Mouse (Mus musculus) midbrain, embryonic 12.5 days (tissue): ENCODE measurements at regions not wholly inside any gene's neighbourhood (a gene's known extent, or its start where the extent isn't known, plus 50 kb on each side); places are given as distances from the start of the nearest gene placed in this dataset.

Experiments used
- ATAC-seq: fragments of 200-750 bp; cut with Nextera tagmentation; 2 replicates; pipeline ENCODE4 v1.8.0; 2017; ENCODE audit warnings: low read depth, moderate TSS enrichment, moderate library complexity; ENCODE audit not compliant: low FRiP score
- H3K27ac ChIP-seq: fragments of 300-500 bp; sonication (generic); replicated peaks from 2 replicates; pipeline ENCODE4 v1.5.1; 2016; ENCODE audit warnings: mild to moderate bottlenecking
- H3K27me3 ChIP-seq: fragments of 300-500 bp; sonication (generic); 2 replicates; pipeline ENCODE4 v1.6.1; 2016; ENCODE audit warnings: mild to moderate bottlenecking
- H3K36me3 ChIP-seq: fragments of 300-500 bp; sonication (generic); 2 replicates; pipeline ENCODE4 v1.6.1; 2016
- H3K4me1 ChIP-seq: fragments of 300-500 bp; sonication (generic); 2 replicates; pipeline ENCODE4 v1.6.1; 2016
- H3K4me2 ChIP-seq: fragments of 300-500 bp; sonication (generic); replicated peaks from 2 replicates; pipeline ENCODE4 v1.6.1; 2016; ENCODE audit warnings: mild to moderate bottlenecking, moderate library complexity
- H3K4me3 ChIP-seq: fragments of 300-500 bp; sonication (generic); 2 replicates; pipeline ENCODE4 v1.5.1; 2016; ENCODE audit warnings: mild to moderate bottlenecking
- H3K9ac ChIP-seq: fragments of 300-500 bp; sonication (generic); replicated peaks from 2 replicates; pipeline ENCODE4 v1.6.1; 2016; ENCODE audit warnings: mild to moderate bottlenecking, moderate library complexity
- H3K9me3 ChIP-seq: fragments of 300-500 bp; sonication (generic); 2 replicates; pipeline ENCODE4 v1.6.1; 2016; ENCODE audit warnings: mild to moderate bottlenecking
- WGBS: fragments of 180-500 bp; shearing (Covaris S2); methylation state at CpG from one replicate; pipeline ENCODE4 v1.1.7; 2016; 5-methylcytosine and 5-hydroxymethylcytosine counted together

- no peaks in the 10 kb centered on the region for H3K9me3 ChIP-seq
- no peak overlapping the region for H3K4me3 ChIP-seq
- no peak overlapping the region for H3K27ac ChIP-seq
- H3K4me1 ChIP-seq, result no peaks in the 10 kb centered on the region
- 78% methylated on average over 6 of the region's 6 CpGs for WGBS
- H3K27me3 ChIP-seq, result no peaks in the 10 kb centered on the region
- H3K9ac ChIP-seq, result no peak overlapping the region
- ATAC-seq, result no peak
- no peak overlapping the region for H3K4me2 ChIP-seq
- H3K36me3 ChIP-seq, result no peaks in the 10 kb centered on the region
Measured at GRCm38 (mm10) chr13:25554962-25555361, 284.7 kb upstream of the Nrsn1 start.

- Histone ChIP-seq H3K4me1 (no peaks in the 10 kb centered on the region), H3K4me3 (no peak overlapping the region), H3K9ac (no peak overlapping the region), H3K9me3 (no peaks in the 10 kb centered on the region), H3K27ac (no peak overlapping the region; the same call in 1 of the 2 replicates), H3K4me2 (no peak overlapping the region), H3K36me3 (no peaks in the 10 kb centered on the region), H3K27me3 (no peaks in the 10 kb centered on the region)
- no peak for ATAC-seq
- 95% methylated on average over 9 of the region's 9 CpGs for WGBS
Measured at GRCm38 (mm10) chr13:25548551-25548950, 278.2 kb upstream of the Nrsn1 start.

GRCm38 (mm10) chr13:25547150-25548145 lies 277.1 kb upstream of the Nrsn1 start:
- WGBS, result 60% methylated on average over 12 of the region's 12 CpGs
- Histone ChIP-seq H3K9ac (no peak overlapping the region), H3K9me3 (no peaks in the 10 kb centered on the region), H3K4me2 (no peak overlapping the region), H3K27me3 (no peaks in the 10 kb centered on the region), H3K27ac (peak overlapping the region; percentile 42), H3K36me3 (no peaks in the 10 kb centered on the region), H3K4me3 (no peak overlapping the region), H3K4me1 (no peaks in the 10 kb centered on the region)
- no peak for ATAC-seq

GRCm38 (mm10) chr13:25524094-25524493 lies 253.8 kb upstream of the Nrsn1 start:
- no peak for ATAC-seq
- Histone ChIP-seq H3K9me3 (no peaks in the 10 kb centered on the region), H3K4me3 (no peak overlapping the region), H3K36me3 (no peaks in the 10 kb centered on the region), H3K27me3 (no peaks in the 10 kb centered on the region), H3K9ac (no peak overlapping the region), H3K4me2 (no peak overlapping the region), H3K4me1 (peaks cover 3% of the 10 kb centered on the region; the same call in 1 of the 2 replicates), H3K27ac (no peak overlapping the region)
- WGBS, result 33% methylated on average over 3 of the region's 3 CpGs

GRCm38 (mm10) chr13:25507355-25507754 lies 237.1 kb upstream of the Nrsn1 start:
- Histone ChIP-seq H3K27me3 (no peaks in the 10 kb centered on the region), H3K4me1 (peaks cover 6% of the 10 kb centered on the region)
- no peak for ATAC-seq

GRCm38 (mm10) chr13:25494492-25495034 lies 224.3 kb upstream of the Nrsn1 start:
- no peak for ATAC-seq
- Histone ChIP-seq H3K36me3 (no peaks in the 10 kb centered on the region), H3K9me3 (no peaks in the 10 kb centered on the region), H3K4me2 (no peak overlapping the region), H3K9ac (no peak overlapping the region), H3K27ac (no peak overlapping the region; the same call in 1 of the 2 replicates), H3K4me3 (no peak overlapping the region), H3K4me1 (no peaks in the 10 kb centered on the region), H3K27me3 (no peaks in the 10 kb centered on the region)
- 52% methylated on average over 7 of the region's 7 CpGs for WGBS

More at GRCm38 (mm10) chr13:25507355-25507754, 237.1 kb upstream of the Nrsn1 start:
- no peak overlapping the region for H3K27ac ChIP-seq
- no peak overlapping the region for H3K4me2 ChIP-seq
- H3K9ac ChIP-seq, result no peak overlapping the region
- no peaks in the 10 kb centered on the region for H3K36me3 ChIP-seq
- H3K9me3 ChIP-seq, result no peaks in the 10 kb centered on the region
- no peak overlapping the region for H3K4me3 ChIP-seq

- Histone ChIP-seq H3K27me3 (no peaks in the 10 kb centered on the region), H3K9ac (no peak overlapping the region), H3K27ac (no peak overlapping the region), H3K9me3 (no peaks in the 10 kb centered on the region), H3K4me2 (no peak overlapping the region), H3K36me3 (no peaks in the 10 kb centered on the region), H3K4me1 (no peaks in the 10 kb centered on the region), H3K4me3 (no peak overlapping the region)
- WGBS, result 84% methylated on average over 4 of the region's 4 CpGs
- ATAC-seq, result no peak
Measured at GRCm38 (mm10) chr13:25490036-25490435, 219.7 kb upstream of the Nrsn1 start.

GRCm38 (mm10) chr13:25483309-25483708 lies 213.0 kb upstream of the Nrsn1 start:
- H3K27me3 ChIP-seq, result no peaks in the 10 kb centered on the region
- WGBS, result 89% methylated on average over 1 of the region's 1 CpGs
- ATAC-seq, result no peak
- H3K9ac ChIP-seq, result no peak overlapping the region
- H3K9me3 ChIP-seq, result no peaks in the 10 kb centered on the region
- no peaks in the 10 kb centered on the region for H3K4me1 ChIP-seq
- no peaks in the 10 kb centered on the region for H3K36me3 ChIP-seq
- no peak overlapping the region for H3K4me2 ChIP-seq
- H3K4me3 ChIP-seq, result no peak overlapping the region
- no peak overlapping the region for H3K27ac ChIP-seq

- Histone ChIP-seq H3K36me3 (no peaks in the 10 kb centered on the region), H3K9me3 (no peaks in the 10 kb centered on the region), H3K9ac (peak overlapping the region; percentile 44; the same call in 1 of the 2 replicates), H3K4me3 (no peak overlapping the region), H3K4me1 (peaks cover 8% of the 10 kb centered on the region), H3K4me2 (peak overlapping the region; percentile 33), H3K27me3 (no peaks in the 10 kb centered on the region), H3K27ac (peak overlapping the region; percentile 76)
- 0 out of 2 replicates have a peak, but pooled peaks have one; percentile 34 for ATAC-seq
- 66% methylated on average over 9 of the region's 9 CpGs for WGBS
Measured at GRCm38 (mm10) chr13:25451917-25452316, 181.6 kb upstream of the Nrsn1 start.

- peaks cover 8% of the 10 kb centered on the region for H3K4me1 ChIP-seq
- H3K27ac ChIP-seq, result peak overlapping the region; percentile 76
- peak overlapping the region; percentile 44 for H3K9ac ChIP-seq
- H3K27me3 ChIP-seq, result no peaks in the 10 kb centered on the region
- peak; percentile 30; the same call in 1 of the 2 replicates for ATAC-seq
- H3K9me3 ChIP-seq, result no peaks in the 10 kb centered on the region
- no peak overlapping the region for H3K4me3 ChIP-seq
- no peaks in the 10 kb centered on the region for H3K36me3 ChIP-seq
- H3K4me2 ChIP-seq, result peak overlapping the region; percentile 33
- 12% methylated on average over 13 of the region's 13 CpGs for whole genome bisulfite sequencing
Measured at GRCm38 (mm10) chr13:25451357-25451861, 181.1 kb upstream of the Nrsn1 start.

- H3K4me1 ChIP-seq, result no peaks in the 10 kb centered on the region
- no peaks in the 10 kb centered on the region for H3K9me3 ChIP-seq
- H3K4me2 ChIP-seq, result no peak overlapping the region
- no peaks in the 10 kb centered on the region for H3K27me3 ChIP-seq
- H3K4me3 ChIP-seq, result no peak overlapping the region
- ATAC-seq, result no peak
- no peak overlapping the region for H3K9ac ChIP-seq
- H3K27ac ChIP-seq, result no peak overlapping the region
- WGBS, result 74% methylated on average over 6 of the region's 6 CpGs
- no peaks in the 10 kb centered on the region for H3K36me3 ChIP-seq
Measured at GRCm38 (mm10) chr13:25429701-25430418, 159.6 kb upstream of the Nrsn1 start.
